Mouse (Mus musculus): ENCODE results near the gene Dynlrb2.

GRCm38 (mm10) chr8:116508721-116509120, 3.9 kb downstream of the Dynlrb2 start:
- TF ChIP-seq USF1 (IDR thresholded peaks at IDR 0.05; ENCODE audit: low read depth) (no peak), MAX (IDR thresholded peaks at IDR 0.05; ENCODE audit: low read depth) (no peak), E2F4 (IDR thresholded peaks at IDR 0.05; ENCODE audit: insufficient read depth) (no peak), POLR2A (IDR thresholded peaks at IDR 0.05; ENCODE audit: insufficient read length, low read depth) (no peak)
